Mouse (Mus musculus) midbrain, embryonic 15.5 days (tissue): ENCODE results near the gene 2010003K11Rik. TPM values are rescaled to one million over a fixed set of nuclear protein-coding genes. Genes with fewer than 3 reads are reported as not detected.

Experiments
- ATAC-seq: fragments of 200-750 bp; cut with Nextera tagmentation; replicated peaks from 2 replicates; pipeline ENCODE4 v1.8.0; 2017; ENCODE audit warnings: moderate TSS enrichment
- H3K27ac ChIP-seq: fragments of 300-500 bp; sonication (generic); 2 replicates; pipeline ENCODE4 v1.5.1; 2015; ENCODE audit warnings: mild to moderate bottlenecking, inconsistent platforms
- H3K27me3 ChIP-seq: fragments of 300-500 bp; sonication (generic); replicated peaks from 2 replicates; pipeline ENCODE4 v1.6.1; 2015; ENCODE audit warnings: inconsistent platforms
- H3K36me3 ChIP-seq: fragments of 300-500 bp; sonication (generic); replicated peaks from 2 replicates; pipeline ENCODE4 v1.6.1; 2015; ENCODE audit warnings: inconsistent platforms
- H3K4me1 ChIP-seq: fragments of 300-500 bp; sonication (generic); 2 replicates; pipeline ENCODE4 v1.6.1; 2015; ENCODE audit warnings: inconsistent platforms
- H3K4me2 ChIP-seq: fragments of 300-500 bp; sonication (generic); 2 replicates; pipeline ENCODE4 v1.6.1; 2015; ENCODE audit warnings: inconsistent platforms, mild to moderate bottlenecking, moderate library complexity
- H3K4me3 ChIP-seq: fragments of 300-500 bp; sonication (generic); 2 replicates; pipeline ENCODE4 v1.5.1; 2015; ENCODE audit warnings: mild to moderate bottlenecking, inconsistent platforms
- H3K9ac ChIP-seq: fragments of 300-500 bp; sonication (generic); 2 replicates; pipeline ENCODE4 v1.6.1; 2015; ENCODE audit warnings: mild to moderate bottlenecking, inconsistent platforms
- H3K9me3 ChIP-seq: fragments of 300-500 bp; sonication (generic); 2 replicates; pipeline ENCODE4 v1.6.1; 2016; ENCODE audit warnings: inconsistent platforms
- WGBS: fragments of 180-500 bp; shearing (Covaris S2); methylation state at CpG from one replicate; pipeline ENCODE4 v1.1.7; 2015; ENCODE audit warnings: mixed read lengths; 5-methylcytosine and 5-hydroxymethylcytosine counted together
- polyA plus RNA-seq: library from polyadenylated mRNA; unstranded; fragments of >200 nt; fragmentation: Nextera tagmentation; extraction: Ambion mirVana; gene quantifications from 2 replicates; pipeline ENCODE4 v1.2.1, GENCODE M21; 2015

Gene 2010003K11Rik
- not detected in 2 replicates for polyA plus RNA-seq

- 51% methylated on average over 16 of the region's 16 CpGs for WGBS
- Histone ChIP-seq H3K9ac (no peak within 1 kb of the TSS), H3K36me3 (no peaks in the 10 kb centered on the region)
These were observed at the start of gene 2010003K11Rik for GRCm38 (mm10) chr19:4498062-4498933. Gene 2010003K11Rik, minus strand, starts transcription at chr19:4498583.

GRCm38 (mm10) chr19:4547801-4548200 lies 49.4 kb upstream of the 2010003K11Rik start:
- 88% methylated on average over 6 of the region's 6 CpGs for WGBS
- Histone ChIP-seq H3K27me3 (no peaks in the 10 kb centered on the region), H3K36me3 (no peaks in the 10 kb centered on the region), H3K27ac (no peak overlapping the region), H3K4me3 (no peak overlapping the region), H3K4me2 (no peak overlapping the region), H3K9ac (no peak overlapping the region), H3K9me3 (no peaks in the 10 kb centered on the region), H3K4me1 (no peaks in the 10 kb centered on the region)
- ATAC-seq = no peak

More at GRCm38 (mm10) chr19:4498062-4498933, at the start of gene 2010003K11Rik:
- ATAC-seq = no peak
- Histone ChIP-seq H3K4me2 (0 out of 2 replicates have a peak within 1 kb of the TSS, but pooled peaks have one; percentile 10), H3K27me3 (no peaks in the 10 kb centered on the region), H3K27ac (no peak within 1 kb of the TSS), H3K9me3 (no peaks in the 10 kb centered on the region), H3K4me3 (no peak within 1 kb of the TSS), H3K4me1 (peaks cover 4% of the 10 kb centered on the region)

GRCm38 (mm10) chr19:4545841-4546240 lies 47.5 kb upstream of the 2010003K11Rik start:
- Histone ChIP-seq H3K4me1 (no peaks in the 10 kb centered on the region), H3K27me3 (no peaks in the 10 kb centered on the region)
- 96% methylated on average over 6 of the region's 6 CpGs for WGBS

GRCm38 (mm10) chr19:4545091-4545490 lies 46.7 kb upstream of the 2010003K11Rik start:
- Histone ChIP-seq H3K9me3 (no peaks in the 10 kb centered on the region), H3K9ac (no peak overlapping the region), H3K36me3 (no peaks in the 10 kb centered on the region), H3K27ac (no peak overlapping the region), H3K4me2 (no peak overlapping the region), H3K4me3 (no peak overlapping the region), H3K27me3 (no peaks in the 10 kb centered on the region), H3K4me1 (no peaks in the 10 kb centered on the region)
- ATAC-seq = no peak
- 92% methylated on average over 4 of the region's 4 CpGs for WGBS

More at GRCm38 (mm10) chr19:4545841-4546240, 47.5 kb upstream of the 2010003K11Rik start:
- H3K36me3 ChIP-seq = no peaks in the 10 kb centered on the region
- H3K4me3 ChIP-seq = no peak overlapping the region
- H3K9me3 ChIP-seq = no peaks in the 10 kb centered on the region
- H3K9ac ChIP-seq = no peak overlapping the region
- no peak overlapping the region for H3K27ac ChIP-seq
- no peak overlapping the region for H3K4me2 ChIP-seq
- no peak for ATAC-seq

GRCm38 (mm10) chr19:4542081-4542480 lies 43.7 kb upstream of the 2010003K11Rik start:
- Histone ChIP-seq H3K4me2 (no peak overlapping the region), H3K27me3 (no peaks in the 10 kb centered on the region), H3K36me3 (no peaks in the 10 kb centered on the region), H3K4me3 (no peak overlapping the region), H3K9me3 (no peaks in the 10 kb centered on the region), H3K9ac (no peak overlapping the region), H3K27ac (no peak overlapping the region), H3K4me1 (no peaks in the 10 kb centered on the region)
- no peak for ATAC-seq

- no peak for ATAC-seq
- no peak overlapping the region for H3K9ac ChIP-seq
- whole genome bisulfite sequencing = 75% methylated on average over 3 of the region's 3 CpGs
These were observed 42.6 kb upstream of the 2010003K11Rik start for GRCm38 (mm10) chr19:4540992-4541391.

GRCm38 (mm10) chr19:4540263-4540662 lies 41.9 kb upstream of the 2010003K11Rik start:
- Histone ChIP-seq H3K4me2 (no peak overlapping the region), H3K4me1 (no peaks in the 10 kb centered on the region), H3K9me3 (no peaks in the 10 kb centered on the region), H3K9ac (no peak overlapping the region), H3K36me3 (no peaks in the 10 kb centered on the region), H3K4me3 (no peak overlapping the region), H3K27ac (no peak overlapping the region), H3K27me3 (no peaks in the 10 kb centered on the region)
- ATAC-seq = no peak
- 90% methylated on average over 6 of the region's 6 CpGs for WGBS

More at GRCm38 (mm10) chr19:4540992-4541391, 42.6 kb upstream of the 2010003K11Rik start:
- H3K4me3 ChIP-seq = no peak overlapping the region
- H3K27me3 ChIP-seq = no peaks in the 10 kb centered on the region
- H3K4me1 ChIP-seq = no peaks in the 10 kb centered on the region
- no peaks in the 10 kb centered on the region for H3K9me3 ChIP-seq
- H3K27ac ChIP-seq = no peak overlapping the region
- H3K4me2 ChIP-seq = no peak overlapping the region
- no peaks in the 10 kb centered on the region for H3K36me3 ChIP-seq

GRCm38 (mm10) chr19:4536606-4537005 lies 38.2 kb upstream of the 2010003K11Rik start:
- H3K36me3 ChIP-seq = no peaks in the 10 kb centered on the region
- 74% methylated on average over 3 of the region's 3 CpGs for WGBS
- no peak overlapping the region for H3K9ac ChIP-seq
- no peak overlapping the region for H3K4me2 ChIP-seq
- no peak overlapping the region for H3K27ac ChIP-seq
- no peak overlapping the region for H3K4me3 ChIP-seq
- H3K27me3 ChIP-seq = no peaks in the 10 kb centered on the region
- no peaks in the 10 kb centered on the region for H3K4me1 ChIP-seq
- no peaks in the 10 kb centered on the region for H3K9me3 ChIP-seq
- ATAC-seq = no peak

GRCm38 (mm10) chr19:4535922-4536321 lies 37.5 kb upstream of the 2010003K11Rik start:
- H3K36me3 ChIP-seq = no peaks in the 10 kb centered on the region
- H3K27ac ChIP-seq = no peak overlapping the region
- H3K9me3 ChIP-seq = no peaks in the 10 kb centered on the region
- H3K9ac ChIP-seq = no peak overlapping the region
- ATAC-seq = no peak
- no peak overlapping the region for H3K4me3 ChIP-seq
- no peak overlapping the region for H3K4me2 ChIP-seq
- H3K27me3 ChIP-seq = no peaks in the 10 kb centered on the region
- H3K4me1 ChIP-seq = no peaks in the 10 kb centered on the region

GRCm38 (mm10) chr19:4534646-4535045 lies 36.3 kb upstream of the 2010003K11Rik start:
- Histone ChIP-seq H3K4me2 (no peak overlapping the region), H3K27ac (no peak overlapping the region), H3K4me3 (no peak overlapping the region), H3K9ac (no peak overlapping the region), H3K9me3 (no peaks in the 10 kb centered on the region), H3K4me1 (no peaks in the 10 kb centered on the region), H3K36me3 (no peaks in the 10 kb centered on the region), H3K27me3 (no peaks in the 10 kb centered on the region)
- no peak for ATAC-seq
- WGBS = 88% methylated on average over 2 of the region's 2 CpGs

- no peak for ATAC-seq
- Histone ChIP-seq H3K4me3 (no peak overlapping the region), H3K36me3 (no peaks in the 10 kb centered on the region), H3K27ac (no peak overlapping the region), H3K9me3 (no peaks in the 10 kb centered on the region), H3K4me2 (no peak overlapping the region), H3K9ac (no peak overlapping the region), H3K4me1 (no peaks in the 10 kb centered on the region), H3K27me3 (no peaks in the 10 kb centered on the region)
- WGBS = 91% methylated on average over 3 of the region's 3 CpGs
These were observed 23.2 kb upstream of the 2010003K11Rik start for GRCm38 (mm10) chr19:4521426-4522050.

- Histone ChIP-seq H3K4me3 (no peak overlapping the region), H3K36me3 (no peaks in the 10 kb centered on the region), H3K27ac (no peak overlapping the region), H3K27me3 (no peaks in the 10 kb centered on the region), H3K9ac (no peak overlapping the region), H3K4me1 (0 out of 2 replicates have a peak, but pooled peaks cover 7% of the 10 kb centered on the region), H3K9me3 (no peaks in the 10 kb centered on the region), H3K4me2 (no peak overlapping the region)
- ATAC-seq = no peak
- 81% methylated on average over 1 of the region's 1 CpGs for WGBS
These were observed 19.1 kb upstream of the 2010003K11Rik start for GRCm38 (mm10) chr19:4517483-4517882.
